Mouse (Mus musculus) spleen, adult 10 weeks (tissue): Measurements from ENCODE around the gene Zfp592. TPM values are rescaled to one million over a fixed set of nuclear protein-coding genes. Genes with fewer than 3 reads are reported as not detected.

Experiments used
- polyA plus RNA-seq: library from polyadenylated mRNA; stranded (reverse); fragments of 350-450 nt; fragmentation: Illumina TruSeq; extraction: RNeasy Lipid Tissue Mini Kit (QIAGEN cat#74804); gene quantifications from one replicate; pipeline ENCODE4 v1.2.3, GENCODE M21; 2015; ENCODE audit warnings: low replicate concordance; ENCODE audit not compliant: insufficient read depth

Zfp592 gene
- polyA plus RNA-seq: 47.1 TPM

DNA sequence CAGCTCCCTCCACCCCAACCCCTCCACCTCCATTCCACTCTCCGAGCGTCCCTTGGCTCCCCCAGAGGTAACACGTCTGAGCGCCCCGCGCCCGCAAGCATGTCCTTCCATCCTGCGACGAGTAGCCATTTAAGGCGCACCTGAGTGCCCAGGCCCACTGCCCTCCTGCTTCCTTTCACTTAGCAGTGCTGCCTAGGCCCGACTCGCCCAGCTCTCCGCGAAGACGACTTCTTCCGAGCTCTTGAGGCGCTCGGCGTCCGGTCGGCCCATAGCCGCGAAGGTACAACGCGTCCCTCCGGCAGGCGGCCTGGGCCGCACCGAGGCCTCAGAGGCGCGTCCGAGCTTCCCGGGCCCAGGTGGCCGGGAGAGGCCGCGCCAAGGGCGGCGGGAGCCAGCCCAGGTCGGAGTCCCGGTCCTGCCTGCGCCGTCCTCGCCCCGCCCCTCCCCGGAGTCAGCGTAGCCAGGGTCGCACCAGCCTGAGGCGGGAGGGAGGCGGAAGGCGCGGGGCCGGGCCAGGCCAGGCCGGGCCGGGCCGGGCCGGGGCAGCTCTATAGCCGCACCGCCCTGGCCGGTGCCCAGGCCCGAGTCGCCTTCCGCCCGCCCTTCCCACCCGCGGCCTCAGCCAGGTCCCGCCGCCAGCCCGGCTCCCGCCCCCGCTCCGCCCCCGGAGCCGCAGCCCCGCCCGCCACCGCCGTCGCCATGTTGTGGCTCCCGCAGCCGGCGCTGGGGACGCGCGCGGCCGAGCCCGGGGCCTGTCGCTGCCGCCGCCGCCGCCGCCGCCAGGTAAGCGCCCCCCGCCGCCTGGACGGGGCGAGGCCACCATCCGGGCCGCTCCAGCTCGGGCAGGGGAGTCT, at the start of gene Zfp592:
Gene Zfp592, plus strand, starts transcription at position 702 of the 854 bp plus-strand sequence.

DNA sequence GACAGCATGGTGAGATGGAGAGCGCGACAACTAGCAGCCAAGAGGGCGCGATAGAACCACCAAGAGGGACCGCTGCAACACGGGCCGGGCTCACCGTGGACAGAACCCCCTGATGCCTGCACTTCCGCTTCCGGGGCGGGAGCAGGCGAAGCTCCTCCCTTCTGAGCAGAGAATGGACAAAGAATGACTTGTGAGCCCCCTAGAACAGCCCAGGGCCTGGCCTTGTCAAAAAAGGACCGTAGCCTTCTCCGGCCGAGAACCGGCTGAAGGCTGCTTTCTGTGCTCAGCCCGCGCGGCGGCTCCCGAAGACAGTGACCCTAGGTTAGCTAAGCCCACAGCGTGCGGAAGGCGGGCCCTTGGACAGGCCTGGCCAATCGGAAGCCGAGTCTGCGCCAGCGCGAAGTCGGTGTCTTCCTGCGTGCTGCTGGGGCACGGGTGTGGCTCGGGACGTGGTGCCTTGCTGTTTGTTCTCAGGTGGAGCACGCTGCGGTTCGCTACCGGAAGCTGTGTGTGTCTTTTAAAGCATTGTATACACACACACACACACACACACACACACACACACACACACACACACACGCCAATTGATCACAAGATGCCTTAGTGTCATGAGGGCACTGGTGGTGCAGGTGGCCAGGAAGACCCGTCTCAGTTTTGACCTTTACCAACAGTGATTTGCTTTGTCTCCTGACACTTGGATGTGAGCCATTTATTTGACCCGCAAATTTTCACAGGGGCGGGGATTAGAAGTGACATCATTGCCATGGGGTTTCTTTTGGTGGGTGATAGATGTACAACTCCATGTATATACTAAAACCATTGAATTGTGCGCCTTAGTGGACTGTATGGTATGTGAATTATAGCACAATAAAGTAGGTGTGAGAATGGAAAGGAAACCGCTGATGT, 45.8 kb upstream of the Zfp592 start, which contains the start of gene Sec11a:
Gene Sec11a, minus strand, starts transcription at position 336 of the 906 bp plus-strand sequence.

DNA sequence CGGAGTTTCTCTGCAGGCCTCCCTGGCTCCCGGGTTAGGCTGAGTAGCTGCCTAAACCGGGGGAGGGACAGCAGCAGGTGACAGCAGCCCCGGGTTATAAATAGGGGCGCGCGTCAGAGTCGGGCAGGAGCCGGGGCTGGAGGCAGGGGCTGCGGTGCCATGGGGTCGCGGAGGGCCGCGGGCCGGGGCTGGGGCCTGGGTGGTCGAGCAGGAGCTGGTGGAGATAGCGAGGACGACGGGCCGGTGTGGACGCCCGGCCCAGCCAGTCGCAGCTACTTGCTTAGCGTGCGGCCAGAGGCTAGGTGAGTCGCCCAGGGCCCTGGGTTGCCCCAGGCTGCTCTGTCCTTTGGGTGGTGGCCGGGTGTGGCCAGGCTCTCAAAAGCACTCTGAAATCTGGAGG, 64.0 kb downstream of the Zfp592 start, which contains the start of gene Alpk3:
Gene Alpk3, plus strand, starts transcription at position 130 of the 400 bp plus-strand sequence.

Other genes starting within 250 kb of the Zfp592 start
- gene Iqgap1, start 167.7 kb upstream of the Zfp592 start, polyA plus RNA-seq: 195 TPM
- gene Zscan2, start 132.8 kb upstream of the Zfp592 start, polyA plus RNA-seq: 4.0 TPM
- gene Wdr73, start 92.4 kb upstream of the Zfp592 start, polyA plus RNA-seq: 29.1 TPM
- 9.1 TPM for gene Nmb, start 88.6 kb upstream of the Zfp592 start, polyA plus RNA-seq
- 118 TPM for gene Sec11a, start 45.9 kb upstream of the Zfp592 start, polyA plus RNA-seq
- gene Alpk3, start 63.9 kb downstream of the Zfp592 start, polyA plus RNA-seq: 0.22 TPM
- gene Slc28a1, start 121.1 kb downstream of the Zfp592 start, polyA plus RNA-seq: not detected
- 15.1 TPM for gene Pde8a, start 219.9 kb downstream of the Zfp592 start, polyA plus RNA-seq